Mouse (Mus musculus) brain, adult 10 weeks (tissue): ENCODE data around the gene 0610040J01Rik. TPM values are rescaled to one million over a fixed set of nuclear protein-coding genes. Genes with fewer than 3 reads are reported as not detected.

ENCODE experiments used
- polyA plus RNA-seq: library from polyadenylated mRNA; stranded (reverse); fragments of 350-450 nt; fragmentation: Illumina TruSeq; extraction: RNeasy Lipid Tissue Mini Kit (QIAGEN cat#74804); gene quantifications from one replicate; pipeline ENCODE4 v1.2.3, GENCODE M21; 2015; ENCODE audit warnings: low read depth, low replicate concordance

0610040J01Rik gene
- polyA plus RNA-seq, result 5.3 TPM

DNA sequence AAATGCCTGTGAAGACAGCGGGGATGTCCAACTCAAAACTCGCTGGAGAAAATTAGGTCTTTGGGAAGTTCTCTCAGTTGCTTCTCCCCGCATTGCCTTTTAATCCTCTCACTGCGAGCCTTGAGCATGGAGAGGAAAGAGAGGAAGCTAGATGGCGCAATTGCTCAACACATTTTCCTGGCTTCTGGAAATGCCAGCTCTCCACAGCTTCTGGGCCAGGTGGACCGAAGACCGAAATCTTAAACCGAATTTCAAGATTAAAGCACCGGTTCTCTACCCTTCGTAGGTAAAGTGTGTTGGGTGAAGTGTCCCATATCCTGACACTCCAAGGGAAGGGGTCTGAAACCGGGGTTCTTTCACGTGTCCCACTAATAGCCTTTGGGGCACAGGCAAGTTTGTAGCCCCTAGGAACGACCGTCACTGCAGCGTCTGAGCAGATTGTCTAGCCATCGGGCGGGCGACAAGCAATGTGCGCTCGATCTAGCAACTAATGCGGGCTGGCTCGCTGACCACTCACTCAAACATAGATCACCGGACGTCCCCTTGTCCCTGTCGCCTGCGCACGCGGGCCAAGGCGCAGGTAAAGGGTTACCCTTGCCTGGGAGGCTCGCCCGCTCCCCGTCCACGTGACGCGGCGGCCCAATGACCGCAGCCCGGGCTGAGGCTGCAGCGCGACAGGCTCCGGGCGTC, at the start of gene 0610040J01Rik:
Gene 0610040J01Rik (plus strand): TSS at position 545 of the 690 bp plus-strand sequence.

Other genes with a start within 250 kb of the 0610040J01Rik start
- gene Nwd2, start 163.3 kb upstream of the 0610040J01Rik start, polyA plus RNA-seq, result 17.1 TPM
- gene Rell1, start 156.5 kb downstream of the 0610040J01Rik start, polyA plus RNA-seq, result 10.9 TPM